Mouse (Mus musculus): ENCODE measurements around the gene Prkg1.

The Prkg1 gene

DNA sequence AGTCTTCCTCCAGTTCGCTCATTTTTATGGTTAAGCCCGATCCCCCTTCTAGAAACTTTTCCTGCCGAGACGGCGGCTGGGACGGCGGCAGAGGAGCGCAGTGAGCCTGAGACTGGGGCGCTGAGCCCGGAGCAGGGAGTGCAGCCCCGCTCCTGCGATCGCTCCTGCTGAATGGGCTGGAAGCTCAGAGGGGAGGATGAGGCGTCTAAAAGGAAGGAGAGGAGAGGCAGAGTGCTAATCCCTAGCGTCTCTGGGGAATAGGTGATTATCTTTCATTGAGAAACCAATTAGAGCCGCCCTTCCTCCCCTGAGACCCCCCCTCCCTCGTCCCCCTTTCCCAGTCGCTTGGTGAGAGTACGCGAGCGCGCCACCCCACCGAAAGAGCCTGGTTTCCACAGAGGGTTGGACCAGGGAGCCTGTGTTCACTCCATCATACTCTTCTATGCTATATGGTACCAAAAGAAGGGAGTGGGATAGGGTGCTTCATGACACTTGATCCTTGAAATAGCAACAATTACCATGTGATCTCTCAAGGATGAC is at the start of gene Prkg1:
Prkg1 (minus strand) TSS at position 233 of the 540 bp plus-strand sequence.
- in situ Hi-C loops (cut with MseI, MboI), result no loop called here

DNA sequence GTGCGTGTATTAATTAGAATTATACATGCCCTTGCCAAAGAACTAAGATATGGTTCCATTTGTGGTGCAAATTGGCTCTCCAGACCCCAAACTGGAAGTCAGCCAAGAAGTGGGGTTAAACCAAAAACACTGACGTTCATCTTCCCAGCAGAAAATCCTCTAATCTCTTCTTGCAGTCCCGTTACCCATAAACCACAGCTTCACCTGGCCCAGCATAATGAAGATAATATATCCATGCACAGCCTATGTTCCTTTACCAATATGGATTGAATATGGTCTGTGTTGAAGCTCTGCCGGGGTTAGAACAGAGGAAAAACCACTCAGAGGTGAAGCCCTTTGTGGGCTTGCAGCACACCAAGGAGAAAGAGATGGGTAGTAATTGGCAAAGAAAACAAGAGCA is 48.3 kb upstream of the Prkg1 start:
- in situ Hi-C loops (cut with MseI, MboI), result no loop called here

DNA sequence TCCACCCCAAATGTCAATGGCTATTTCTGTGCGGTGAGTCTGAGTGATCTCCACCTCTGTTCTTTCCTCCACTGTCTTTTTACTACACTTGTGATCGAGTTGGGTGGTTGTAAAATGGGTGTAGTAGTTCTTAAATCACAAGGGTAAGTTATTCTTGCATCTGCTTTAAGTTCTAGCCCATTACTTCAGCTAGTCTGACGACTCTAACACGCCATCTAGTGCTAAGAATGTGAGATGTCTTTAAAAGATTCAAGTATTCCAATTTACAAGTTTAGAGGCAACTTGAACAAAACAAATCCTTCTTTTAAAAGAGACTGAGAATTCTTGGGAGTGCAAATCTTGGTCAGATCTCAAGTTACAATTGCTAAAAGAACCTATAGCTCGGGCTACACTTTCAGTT is 46.5 kb upstream of the Prkg1 start:
- in situ Hi-C loops (cut with MseI, MboI), result no loop called here

DNA sequence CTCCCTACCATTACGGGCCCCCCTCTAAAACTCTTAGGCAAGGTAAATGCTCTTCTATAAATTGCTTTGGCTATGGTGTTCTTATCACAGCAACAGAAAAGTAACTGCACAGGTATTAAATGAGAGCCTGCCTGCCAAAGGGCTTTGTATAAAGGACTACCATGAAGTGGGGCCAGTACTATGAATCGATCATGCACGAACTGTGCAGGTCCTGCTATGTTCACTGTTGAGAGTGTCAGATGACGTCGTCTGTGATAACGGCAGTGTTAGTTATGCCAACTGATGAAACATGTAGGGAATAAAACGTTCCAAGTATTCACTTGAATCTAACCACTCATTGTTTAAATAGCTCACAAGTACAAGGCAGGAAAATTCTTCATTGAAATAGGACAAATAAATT is 40.6 kb upstream of the Prkg1 start:
- in situ Hi-C loops (cut with MseI, MboI), result no loop called here

DNA sequence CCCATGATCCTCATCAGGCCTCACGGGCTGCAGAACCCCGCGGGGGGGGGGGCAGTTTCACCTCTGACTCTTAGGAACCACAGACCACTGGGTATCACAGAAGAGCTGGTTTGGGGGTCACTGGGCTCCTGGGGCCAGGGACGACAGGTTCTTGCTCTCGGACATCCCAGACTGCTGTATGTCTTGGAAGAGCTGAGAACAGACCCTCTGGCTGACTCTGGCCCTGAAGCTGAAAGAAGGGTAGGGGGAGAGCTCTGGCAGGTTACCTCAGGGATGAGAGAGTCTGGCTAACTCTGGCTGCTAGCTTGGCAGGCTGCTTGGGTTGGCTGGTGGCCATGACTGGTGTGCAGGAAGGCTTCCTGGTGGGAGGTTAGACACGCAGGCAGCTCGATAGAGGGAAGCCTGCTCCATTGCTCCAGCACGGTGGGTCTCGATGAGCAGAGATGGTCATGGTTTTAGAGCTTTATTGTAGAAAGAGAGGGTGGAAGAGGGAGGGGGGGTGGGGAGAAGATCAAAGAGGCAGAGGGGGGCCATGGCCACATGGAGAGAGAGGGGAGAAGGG is 30.7 kb upstream of the Prkg1 start:
- in situ Hi-C loops (cut with MseI, MboI), result no loop called here

DNA sequence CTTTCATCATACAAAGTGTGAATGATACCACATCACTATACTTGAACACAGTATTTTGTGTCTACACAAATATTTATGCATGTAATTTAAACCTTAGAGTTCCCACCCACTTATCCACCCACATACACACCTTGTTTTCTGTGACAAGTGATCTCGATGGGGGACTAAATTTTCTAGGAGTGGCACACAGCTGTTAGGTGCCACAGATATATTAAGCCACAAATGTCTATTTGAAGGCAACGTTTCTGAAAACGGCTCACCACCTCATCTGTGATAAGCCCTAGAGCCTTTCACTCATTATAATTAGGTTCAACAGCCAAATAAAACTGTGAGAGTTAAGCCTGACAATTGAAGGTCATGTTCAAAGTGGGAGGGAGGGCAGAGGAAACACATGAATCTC is 26.9 kb upstream of the Prkg1 start:
- in situ Hi-C loops (cut with MseI, MboI), result no loop called here

DNA sequence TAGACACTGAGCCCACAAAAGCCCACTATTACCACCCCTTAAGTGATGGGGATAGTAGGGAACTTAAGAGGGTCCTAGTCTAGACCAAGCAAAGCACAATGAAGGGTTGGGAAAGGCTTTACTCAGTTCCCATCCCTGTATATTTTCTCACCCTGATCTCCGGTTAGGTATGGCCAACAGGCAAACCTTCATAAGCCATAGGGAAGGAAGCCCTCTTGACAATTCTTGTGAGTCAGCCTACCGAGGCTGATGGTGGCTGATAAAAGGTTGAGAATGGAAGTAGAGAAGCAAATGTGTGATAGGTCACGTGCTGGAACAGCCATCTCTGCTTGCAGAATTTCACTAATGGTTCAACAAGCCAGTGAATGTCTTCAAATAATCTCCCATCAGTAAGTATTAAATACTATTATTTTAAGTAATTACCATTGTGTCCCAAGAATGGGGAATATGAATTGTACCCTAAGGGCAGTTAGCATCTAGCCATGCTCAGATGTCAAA is 16.7 kb upstream of the Prkg1 start:
- in situ Hi-C loops (cut with MseI, MboI), result no loop called here

DNA sequence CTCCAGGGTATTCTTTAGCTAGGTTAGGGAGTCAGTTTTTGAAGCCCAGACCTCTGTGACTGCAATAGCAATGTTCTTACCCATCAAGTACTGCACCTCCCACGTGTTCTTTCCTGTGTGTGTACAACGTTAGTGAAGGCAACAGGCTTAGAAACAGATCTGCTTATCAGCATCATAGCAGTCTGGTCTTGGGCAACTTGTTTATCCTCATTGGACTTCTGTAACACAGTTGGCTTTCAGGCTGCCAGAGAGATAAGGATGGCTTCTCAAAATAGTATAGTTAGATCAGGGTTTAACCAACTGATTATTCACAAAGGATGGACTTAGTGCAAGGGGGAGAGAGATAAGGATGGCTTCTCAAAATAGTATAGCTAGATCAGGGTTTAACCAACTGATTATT is 16.2 kb upstream of the Prkg1 start:
- in situ Hi-C loops (cut with MseI, MboI), result no loop called here

DNA sequence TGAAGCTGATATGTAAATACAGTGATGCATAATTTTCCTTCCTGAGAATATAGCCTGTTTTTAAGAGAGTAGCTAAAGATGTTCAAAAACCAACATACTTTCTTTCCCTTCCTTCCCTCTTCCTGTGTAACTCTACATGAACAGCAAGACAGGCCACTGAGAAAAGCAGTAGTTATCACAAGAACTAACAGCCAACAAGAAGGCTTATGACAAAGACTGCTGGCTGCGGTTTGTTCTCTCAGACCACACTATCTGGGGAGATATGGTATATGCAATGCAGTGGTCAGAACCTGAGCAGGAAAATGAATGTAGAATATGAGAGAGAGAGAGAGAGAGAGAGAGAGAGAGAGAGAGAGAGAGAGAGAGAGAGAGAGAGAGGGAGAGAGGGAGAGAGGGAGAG is 15.4 kb upstream of the Prkg1 start:
- in situ Hi-C loops (cut with MseI, MboI), result no loop called here

DNA sequence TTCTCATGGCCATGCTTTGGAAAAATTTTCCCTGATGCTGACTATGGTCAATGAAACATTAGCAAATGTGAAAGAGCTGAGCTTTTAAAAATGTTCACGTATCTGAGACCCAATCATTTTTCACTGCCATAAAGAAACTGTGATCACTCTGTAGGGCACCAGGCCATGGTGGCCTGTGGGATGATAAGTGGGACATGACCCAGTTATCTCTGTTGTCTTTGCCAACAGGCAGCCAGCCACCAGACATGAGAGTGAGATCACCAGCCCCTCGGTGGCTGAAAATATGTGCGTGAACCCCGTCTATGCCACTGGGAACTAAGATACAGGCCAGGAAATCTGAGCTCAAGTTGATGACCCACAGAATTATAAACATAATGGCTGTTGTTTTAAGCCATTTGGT is 14.2 kb upstream of the Prkg1 start:
- in situ Hi-C loops (cut with MseI, MboI), result no loop called here

DNA sequence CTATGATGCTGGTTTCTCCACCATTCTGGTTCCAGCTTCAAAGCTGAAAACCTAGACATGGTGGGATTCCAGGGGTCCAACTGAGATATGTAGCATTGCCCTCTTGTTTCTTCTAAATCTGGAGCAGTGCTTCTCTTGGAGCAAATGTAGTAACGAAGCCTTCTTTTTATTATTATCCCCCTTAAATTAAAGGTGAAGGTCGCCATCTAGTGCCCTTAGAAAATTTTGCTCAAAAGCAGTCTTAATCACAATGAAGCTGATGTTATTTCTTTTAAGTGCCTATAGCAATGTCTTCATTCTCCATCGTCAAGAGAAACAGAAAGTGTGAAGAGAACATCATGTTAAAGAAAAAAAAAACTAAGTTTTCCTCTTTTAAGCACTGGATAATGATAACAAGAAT is 2.2 kb upstream of the Prkg1 start:
- in situ Hi-C loops (cut with MseI, MboI), result no loop called here

DNA sequence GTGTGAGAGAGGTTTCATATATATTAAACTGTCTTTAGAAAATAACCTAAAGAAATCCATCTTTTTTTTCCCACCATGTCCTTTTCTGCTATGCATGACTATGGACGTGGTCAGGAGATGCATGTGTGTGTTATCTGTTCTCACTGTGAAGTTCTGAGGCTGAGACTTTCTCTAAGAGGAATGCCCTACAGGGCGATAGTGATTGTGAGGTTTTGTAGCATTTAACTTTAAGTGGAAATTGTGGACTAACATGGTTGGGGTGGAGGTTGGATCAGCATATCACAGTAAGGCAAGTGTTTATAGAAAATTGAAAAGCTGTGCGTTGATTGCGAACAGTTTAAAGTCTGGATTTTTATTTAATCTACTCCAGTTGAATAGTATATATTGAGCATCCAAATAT is 618 bp upstream of the Prkg1 start:
- in situ Hi-C loops (cut with MseI, MboI), result no loop called here

DNA sequence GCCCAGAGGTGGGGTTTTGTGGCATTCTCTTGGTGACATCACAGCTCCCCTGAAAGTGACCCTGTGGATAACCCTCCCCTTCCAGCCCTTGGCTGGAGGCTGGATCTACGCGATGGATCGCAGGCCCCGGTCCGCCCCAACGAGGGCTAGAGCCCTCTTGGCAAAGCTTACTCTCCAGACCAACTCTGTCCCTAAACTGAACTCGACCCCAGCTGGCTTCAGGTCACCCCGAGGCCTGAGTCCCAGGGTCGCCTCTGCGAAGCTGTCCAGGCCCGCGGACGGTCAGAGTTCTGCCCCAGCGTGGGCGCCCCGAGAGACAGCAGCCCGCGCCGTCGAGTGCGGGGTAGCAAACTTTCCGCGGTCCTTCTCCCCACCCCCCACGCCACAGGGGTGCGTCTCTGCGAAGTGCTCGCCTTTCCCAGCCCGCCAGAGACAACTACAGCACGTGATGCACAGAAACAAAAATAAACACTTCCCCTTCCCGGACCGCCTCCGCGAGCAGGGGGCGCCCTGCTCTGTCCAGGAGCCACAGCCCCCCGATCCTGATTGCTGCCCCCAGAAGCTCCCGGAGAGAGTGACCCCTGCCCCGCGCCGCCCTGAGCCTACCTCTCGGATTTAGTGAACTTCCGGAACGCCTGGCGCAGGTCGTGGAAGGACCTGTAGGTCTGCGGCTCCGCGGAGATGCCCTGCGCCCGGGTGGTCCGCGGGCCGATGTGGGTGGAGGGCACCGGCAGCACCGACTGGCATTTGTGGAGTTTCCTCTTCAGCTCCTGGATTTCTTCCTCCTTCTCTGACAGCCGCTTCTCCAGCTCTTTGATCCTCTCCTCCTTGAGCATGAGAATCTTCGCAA is 657 bp downstream of the Prkg1 start:
- in situ Hi-C loops (cut with MseI, MboI), result no loop called here

DNA sequence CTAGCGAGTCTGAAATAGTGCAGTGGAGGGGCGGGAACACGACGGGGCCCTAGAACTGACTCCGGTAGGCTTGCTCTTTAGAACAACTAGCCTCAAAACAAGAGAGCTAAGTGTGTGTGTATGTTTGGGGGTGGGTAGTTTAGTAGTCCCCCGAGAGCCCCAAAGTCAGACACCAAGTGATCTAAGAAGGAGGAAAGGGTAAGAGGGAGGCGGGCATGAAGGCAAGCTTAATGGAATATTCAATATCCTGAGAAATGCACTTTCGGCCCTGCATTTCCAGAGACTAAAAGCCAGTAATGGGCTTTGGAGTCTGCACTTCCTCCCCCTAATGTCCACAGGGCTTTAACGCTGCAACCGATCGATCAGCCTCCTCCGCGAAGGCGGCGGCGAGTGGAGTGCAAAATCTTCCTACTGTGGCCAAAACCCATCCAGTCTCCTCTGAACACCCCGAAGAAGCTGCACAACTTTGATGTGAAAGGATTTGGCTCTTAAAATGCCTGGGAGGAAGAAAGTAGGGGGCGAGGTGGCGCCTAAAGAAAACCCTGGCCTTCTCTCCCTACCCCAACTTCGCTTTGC is 1.5 kb downstream of the Prkg1 start:
- in situ Hi-C loops (cut with MseI, MboI), result no loop called here

DNA sequence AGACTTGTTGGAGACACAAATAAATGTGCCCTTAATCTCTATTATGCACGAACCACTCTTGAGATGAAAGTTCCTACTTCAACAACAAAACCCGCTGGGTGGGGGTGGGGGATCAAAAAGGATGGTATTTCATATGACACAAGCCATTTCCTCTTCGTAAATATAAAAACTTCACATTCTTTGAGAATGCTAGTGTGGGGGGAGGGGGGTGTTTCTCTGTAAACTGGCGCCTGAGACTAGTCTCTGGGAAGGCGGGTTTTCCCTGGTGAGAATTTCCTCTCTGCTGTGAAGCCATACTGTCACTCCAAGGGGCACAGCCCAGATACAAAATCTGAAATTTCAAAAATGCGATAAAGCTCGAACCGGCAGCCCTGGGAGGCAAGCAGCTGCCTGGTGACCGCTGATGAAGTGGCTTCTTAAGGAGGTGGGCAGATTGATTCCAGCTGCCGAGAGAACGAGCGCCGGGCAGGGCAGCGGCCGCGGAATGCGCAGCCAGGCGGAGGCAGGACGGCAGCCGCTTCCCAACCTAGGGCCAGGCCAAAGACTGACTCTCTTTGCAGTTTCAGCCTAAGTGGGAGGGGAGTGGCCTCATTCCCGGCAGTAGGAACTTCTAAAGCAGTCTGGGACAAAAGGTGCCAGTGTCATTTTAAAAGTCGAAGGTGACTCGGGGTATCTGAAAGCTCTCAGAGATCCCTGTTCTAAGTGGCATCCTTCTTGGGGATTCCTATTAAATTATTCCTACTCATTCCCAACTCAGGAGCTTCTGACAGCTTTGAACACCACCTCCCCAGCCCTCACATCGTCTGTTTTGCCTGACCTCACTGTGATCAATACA is 2.2 kb downstream of the Prkg1 start:
- in situ Hi-C loops (cut with MseI, MboI), result no loop called here

DNA sequence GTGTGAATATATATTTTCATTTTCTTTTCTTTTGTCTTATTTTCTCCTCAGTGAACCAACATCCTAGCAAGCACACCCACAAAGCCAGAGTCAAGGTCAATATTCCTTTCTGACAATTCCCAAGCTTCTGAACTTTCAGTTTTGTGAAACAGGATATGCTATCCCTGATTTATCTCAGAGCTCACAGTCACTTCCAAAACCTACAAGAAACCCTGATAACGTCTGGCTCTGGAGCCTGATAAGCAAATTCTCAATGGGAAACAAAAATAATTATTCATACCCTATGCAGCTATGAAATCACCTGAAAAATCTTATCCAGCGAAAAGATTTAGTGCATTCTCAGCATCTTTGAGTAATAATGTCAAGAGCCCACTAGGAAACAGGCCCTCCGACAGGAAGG is 5.0 kb downstream of the Prkg1 start:
- in situ Hi-C loops (cut with MseI, MboI), result no loop called here

DNA sequence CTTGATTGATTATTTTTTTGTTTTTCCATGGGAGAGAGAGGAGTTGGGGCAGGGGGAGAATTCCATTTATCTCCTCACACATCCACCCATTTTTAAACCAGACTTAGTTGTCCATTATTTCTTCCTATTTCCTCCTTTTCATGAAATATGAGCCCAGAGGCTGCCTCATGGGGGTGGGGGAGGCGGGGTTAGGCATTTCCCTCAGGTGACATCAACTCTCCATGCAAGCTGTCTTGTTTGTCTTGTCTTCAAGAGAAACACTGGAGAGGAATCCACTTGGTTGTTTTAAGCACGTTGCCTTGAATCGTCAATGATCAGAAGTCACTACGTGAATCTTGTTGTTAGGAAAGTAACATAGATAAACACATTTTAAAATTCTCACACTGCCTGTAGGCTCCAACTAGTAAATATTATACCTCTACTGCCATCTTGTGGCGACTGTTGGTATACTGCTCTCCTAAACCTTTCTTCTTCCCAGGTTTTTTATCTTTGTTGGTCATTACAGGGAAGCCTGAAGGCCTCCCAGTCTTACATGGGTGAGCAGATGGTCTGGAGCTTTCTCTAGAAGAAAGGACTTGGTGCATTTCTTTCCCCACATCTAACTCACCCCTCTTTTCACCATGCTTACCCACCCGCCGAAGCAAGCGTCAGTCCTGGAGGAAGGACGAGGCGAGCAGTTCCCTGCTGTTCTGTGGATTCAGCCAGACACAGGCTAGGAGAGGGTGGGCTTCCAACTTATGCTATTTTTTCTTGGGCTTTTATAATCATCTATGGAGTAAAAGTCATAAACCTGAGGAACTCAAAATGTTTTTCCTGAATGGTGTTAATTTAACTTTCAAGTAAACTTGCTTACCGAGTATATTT is 8.7 kb downstream of the Prkg1 start:
- in situ Hi-C loops (cut with MseI, MboI), result no loop called here

DNA sequence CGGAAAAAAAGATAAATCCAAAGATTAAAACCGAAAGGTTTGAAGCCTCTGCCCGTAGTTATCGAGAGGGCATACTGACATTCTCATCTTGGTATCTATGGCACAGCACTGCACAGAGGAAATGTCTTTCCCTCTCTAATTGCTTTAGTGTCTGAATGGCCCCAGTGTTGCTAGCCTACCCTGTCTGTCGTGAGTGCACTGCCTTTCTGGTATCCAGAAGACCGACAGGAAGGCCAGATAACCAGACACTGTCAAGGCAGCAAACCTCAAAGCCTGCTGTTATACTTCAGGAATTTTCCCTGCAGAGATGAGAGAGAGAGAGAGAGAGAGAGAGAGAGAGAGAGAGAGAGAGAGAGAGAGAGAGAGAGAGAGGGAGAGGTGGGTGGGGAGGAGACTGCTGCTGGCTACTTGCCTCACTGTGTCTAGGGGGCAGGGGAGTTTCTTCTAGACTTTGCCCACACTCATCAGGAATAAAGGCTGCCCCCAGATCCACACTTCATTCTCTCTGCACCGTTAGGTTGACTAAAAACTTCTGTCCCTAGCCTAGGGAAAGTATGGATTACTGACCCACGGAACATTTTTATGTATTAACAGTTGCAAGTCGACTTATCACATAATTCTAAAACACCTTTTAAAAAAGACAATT is 10.1 kb downstream of the Prkg1 start:
- in situ Hi-C loops (cut with MseI, MboI), result no loop called here

DNA sequence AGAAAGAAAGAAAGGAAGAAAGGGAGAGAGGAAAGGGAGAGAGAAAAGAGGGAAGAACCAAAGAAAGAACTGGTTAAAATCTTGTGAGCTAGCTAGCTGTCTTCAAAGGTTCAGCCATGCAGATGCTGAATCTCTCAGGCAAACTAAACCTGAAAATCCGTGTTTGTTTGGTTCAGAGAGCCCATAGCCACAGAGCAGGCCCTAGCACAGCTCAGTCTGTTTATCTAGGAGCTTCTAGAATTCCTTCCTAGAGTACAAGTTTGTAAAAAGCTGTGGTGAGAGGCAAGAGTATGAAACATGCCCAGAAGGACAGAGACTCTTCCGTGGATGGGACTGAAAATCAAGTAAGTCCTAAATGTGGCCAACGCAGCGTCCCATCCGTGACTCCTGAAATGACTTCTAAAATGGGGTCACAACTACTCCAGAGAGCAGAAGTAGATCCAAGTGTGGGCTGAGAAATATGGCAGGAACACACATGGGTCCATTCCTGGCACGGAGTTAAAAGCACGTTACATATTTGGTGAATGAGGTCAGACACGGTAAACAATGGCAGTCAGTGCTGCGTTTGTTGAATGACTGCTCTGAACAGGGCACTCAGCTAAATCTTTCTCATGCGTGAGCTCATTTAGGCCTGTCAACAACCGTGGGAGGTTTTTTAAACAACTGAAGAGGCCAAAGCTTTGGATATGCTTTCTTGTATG is 13.7 kb downstream of the Prkg1 start:
- in situ Hi-C loops (cut with MseI, MboI), result no loop called here

DNA sequence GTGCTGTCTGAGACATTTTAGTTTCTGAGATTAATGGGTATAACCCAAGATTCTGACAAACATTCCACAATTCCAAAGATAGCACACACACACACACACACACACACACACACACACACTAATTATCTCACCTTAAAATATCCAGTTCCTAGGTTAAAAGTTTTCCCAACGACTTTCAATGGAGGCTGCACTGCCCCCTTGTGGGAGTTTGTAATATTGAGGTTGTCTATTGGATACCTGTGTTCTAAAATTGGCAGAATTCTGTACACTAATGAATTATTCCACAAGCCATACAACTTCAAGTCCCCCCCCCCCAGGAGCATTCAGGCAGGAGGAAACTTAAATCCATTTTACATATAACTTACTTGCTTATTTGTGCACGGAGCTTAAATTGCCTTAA is 18.2 kb downstream of the Prkg1 start:
- in situ Hi-C loops (cut with MseI, MboI), result no loop called here
